Mouse (Mus musculus) lung, adult 2 months (tissue): ENCODE data around the gene Hoxa10. TPM values are rescaled to one million over a fixed set of nuclear protein-coding genes. Genes with fewer than 3 reads are reported as not detected.

Experiments
- DNase-seq: peaks from one replicate; pipeline ENCODE4 v3.0.0; 2022
- H3K4me1 ChIP-seq: fragments of 200-500 bp; 2 replicates; pipeline ENCODE4 v1.6.1; 2011; ENCODE audit warnings: low read length; ENCODE audit not compliant: control insufficient read depth, insufficient read depth
- H3K4me3 ChIP-seq: fragments of 200-500 bp; replicated peaks from 2 replicates; pipeline ENCODE3; 2011; ENCODE audit warnings: low read depth, mild to moderate bottlenecking, control low read depth, low read length; ENCODE audit errors: extremely low read depth
- CTCF ChIP-seq: fragments of 200-500 bp; IDR thresholded peaks from 2 replicates; pipeline ENCODE4 v1.5.1; 2011; ENCODE audit warnings: mild to moderate bottlenecking, low read length, control low read depth; ENCODE audit not compliant: insufficient read depth
- POLR2A ChIP-seq: fragments of 200-500 bp; IDR thresholded peaks from 2 replicates; pipeline ENCODE4 v1.6.1; 2011; ENCODE audit warnings: low read depth, mild to moderate bottlenecking, control low read depth, low read length, borderline replicate concordance; ENCODE audit errors: extremely low read depth
- WGBS: fragments of 180-500 bp; shearing (Covaris S2); methylation state at CpG from one replicate; pipeline ENCODE4 v1.1.7; 2018; 5-methylcytosine and 5-hydroxymethylcytosine counted together
- polyA plus RNA-seq: library from polyadenylated mRNA; depleted of rRNA; stranded (reverse); fragments of >200 nt; gene quantifications from 2 replicates; pipeline ENCODE4 v1.2.3, GENCODE M21; 2012

The Hoxa10 gene
- polyA plus RNA-seq, 1 experiment, result not detected

DNA sequence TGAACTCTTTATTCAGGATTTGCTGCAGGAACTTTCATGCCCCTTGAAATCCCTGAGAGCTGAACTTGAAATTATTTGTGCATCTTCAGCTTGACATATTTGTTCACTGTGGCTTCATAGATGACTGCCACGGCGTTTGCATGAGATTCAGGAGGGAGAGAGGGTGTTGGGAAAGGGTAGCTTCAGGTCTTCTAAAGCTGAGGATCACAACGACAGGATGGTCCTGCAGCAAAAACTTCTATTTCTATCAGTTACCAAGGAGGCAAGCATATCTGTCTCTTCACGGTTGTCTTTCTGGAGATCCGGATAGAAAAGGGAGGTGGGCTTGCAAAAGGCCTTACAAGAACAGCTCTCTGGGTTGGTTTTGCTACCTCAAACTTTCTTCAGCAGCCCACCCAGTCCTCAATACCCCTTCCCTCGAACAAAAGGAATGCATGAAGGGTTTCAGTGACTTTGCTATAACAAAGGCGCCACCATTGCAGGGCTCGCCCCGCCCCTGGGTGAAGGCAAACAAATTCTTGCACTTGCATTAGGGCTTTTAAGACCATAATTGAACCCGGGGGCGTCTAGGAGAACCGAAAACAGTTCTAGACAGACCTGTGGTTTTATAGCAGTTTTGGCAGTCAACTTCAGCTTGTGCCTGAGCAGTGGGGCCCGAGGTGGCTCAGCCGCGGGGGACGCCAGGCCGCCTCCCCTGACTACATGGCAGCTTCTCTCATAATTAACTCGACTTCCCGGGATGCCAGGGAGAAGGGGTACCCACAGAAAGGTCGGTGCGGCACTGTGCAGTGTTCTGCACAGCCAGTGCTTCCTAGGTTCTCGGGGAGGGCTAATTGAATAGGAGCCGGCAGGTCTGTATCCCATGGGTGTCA, 7.3 kb upstream of the Hoxa10 start:
- TF ChIP-seq CTCF, result no peak
- no peak for DNase-seq
- WGBS, result 5% methylated on average over 23 of the region's 23 CpGs
- Histone ChIP-seq H3K4me3 (no peak overlapping the region), H3K4me1 (peaks cover 2% of the 10 kb centered on the region)

DNA sequence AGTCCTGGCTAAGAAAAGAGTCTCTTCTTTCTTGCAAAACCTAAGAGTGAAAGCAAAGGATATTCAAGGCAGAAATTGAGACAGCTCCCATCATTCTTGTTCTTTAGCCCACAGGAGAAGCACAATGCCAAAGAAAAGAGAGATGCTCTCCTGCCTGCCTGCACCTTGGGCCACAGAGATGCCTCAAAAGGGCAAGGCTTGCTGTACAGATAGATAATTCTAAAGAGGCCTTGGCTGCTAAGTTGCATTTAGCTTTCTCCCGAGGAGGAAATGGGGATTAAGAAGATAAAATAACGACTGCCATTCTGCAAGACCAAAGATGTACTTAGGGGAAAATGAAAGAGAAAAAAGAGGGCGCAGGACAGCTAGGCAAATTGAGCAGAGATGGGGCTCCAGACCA, 6.3 kb upstream of the Hoxa10 start:
- TF ChIP-seq POLR2A (no peak), CTCF (no peak)
- DNase-seq, result no peak
- Histone ChIP-seq H3K4me1 (peaks cover 2% of the 10 kb centered on the region), H3K4me3 (no peak overlapping the region)
- 8% methylated on average over 3 of the region's 3 CpGs for WGBS

DNA sequence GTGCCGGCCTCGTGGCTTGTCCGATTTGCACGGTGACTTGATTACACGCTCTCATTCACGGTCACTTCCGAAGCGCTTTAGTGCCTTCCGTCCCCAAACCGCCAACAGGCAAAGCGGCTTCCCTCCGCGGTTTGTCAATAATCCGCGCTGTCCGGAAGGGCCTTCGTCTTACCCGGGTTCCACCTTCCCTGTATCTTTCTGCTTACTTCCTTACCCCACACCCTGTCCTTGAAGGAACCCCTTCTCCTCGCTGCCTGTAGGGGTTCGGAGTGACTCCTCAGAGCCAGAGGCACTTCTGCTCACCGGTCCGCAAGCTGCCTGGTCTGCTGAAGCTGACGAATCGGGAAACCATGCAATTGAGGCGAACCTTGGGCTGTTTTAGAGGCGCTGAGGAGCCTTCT, 5.7 kb upstream of the Hoxa10 start:
- no peak for TF ChIP-seq POLR2A
- no peak for TF ChIP-seq CTCF
- WGBS, result 2% methylated on average over 26 of the region's 26 CpGs
- Histone ChIP-seq H3K4me1 (peaks cover 2% of the 10 kb centered on the region), H3K4me3 (no peak overlapping the region)
- DNase-seq, result no peak

DNA sequence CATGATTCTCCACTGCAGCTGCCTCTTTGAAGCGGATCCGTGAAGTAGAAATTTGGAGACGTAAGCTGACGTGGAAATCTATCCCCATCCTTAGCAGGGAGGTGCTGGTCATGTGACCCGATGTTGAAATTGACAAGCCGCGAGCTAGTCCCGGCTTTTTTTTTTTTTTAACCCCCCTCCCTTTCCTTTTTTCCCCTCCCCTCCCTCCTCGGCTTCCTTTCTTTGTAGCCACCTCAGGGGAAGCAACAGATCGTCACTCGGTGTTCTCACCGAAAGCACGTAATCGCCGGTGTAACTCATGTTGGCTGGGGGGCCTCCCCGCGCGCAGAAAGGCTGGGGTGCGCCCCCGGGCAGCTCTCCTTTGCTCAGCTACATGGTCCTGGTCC, 5.1 kb upstream of the Hoxa10 start, which contains the start of gene Hoxa11:
TSS of gene Hoxa11 (minus strand) at position 54 of the 386 bp plus-strand sequence.
- no peak for DNase-seq
- WGBS, result 4% methylated on average over 20 of the region's 20 CpGs
- TF ChIP-seq POLR2A, result no peak
- TF ChIP-seq CTCF, result no peak
- no peak within 1 kb of the TSS for H3K4me3 ChIP-seq
- H3K4me1 ChIP-seq, result peaks cover 2% of the 10 kb centered on the region

DNA sequence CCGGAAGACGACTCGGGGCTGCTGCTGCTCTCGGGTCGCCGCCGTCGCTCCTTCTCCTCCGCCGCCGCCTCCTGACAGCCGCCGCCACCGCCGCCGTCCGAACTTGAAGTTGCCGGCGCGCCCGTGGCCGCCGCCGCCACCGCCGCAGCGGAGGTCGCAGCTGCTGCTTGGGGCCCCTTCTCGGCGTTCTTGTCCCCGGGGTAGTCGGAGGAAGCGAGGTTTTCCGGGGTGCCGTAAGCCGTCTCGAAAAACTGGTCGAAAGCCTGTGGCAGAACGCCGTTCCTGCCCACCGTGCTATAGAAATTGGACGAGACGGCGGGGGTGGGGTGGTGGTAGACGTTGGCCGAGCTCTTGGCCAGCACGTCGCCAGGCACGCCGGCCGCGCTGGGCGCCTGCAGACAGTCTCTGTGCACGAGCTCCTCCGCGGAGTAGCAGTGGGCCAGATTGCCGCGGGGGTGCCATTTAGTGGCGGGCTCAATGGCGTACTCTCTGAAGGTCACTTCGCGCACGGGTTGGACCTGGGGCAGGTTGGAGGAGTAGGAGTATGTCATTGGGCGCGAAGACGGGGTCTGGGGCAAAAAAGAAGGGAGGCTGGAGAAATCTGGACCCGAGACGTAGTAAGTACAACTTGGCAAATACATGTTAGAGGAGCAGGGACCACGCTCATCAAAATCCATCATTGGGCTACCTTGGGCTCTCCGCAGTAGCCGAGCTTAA, 4.5 kb upstream of the Hoxa10 start:
- TF ChIP-seq POLR2A (no peak), CTCF (no peak)
- 4% methylated on average over 71 of the region's 71 CpGs for WGBS
- DNase-seq, result no peak
- H3K4me1 ChIP-seq, result peaks cover 2% of the 10 kb centered on the region
- no peak overlapping the region for H3K4me3 ChIP-seq

DNA sequence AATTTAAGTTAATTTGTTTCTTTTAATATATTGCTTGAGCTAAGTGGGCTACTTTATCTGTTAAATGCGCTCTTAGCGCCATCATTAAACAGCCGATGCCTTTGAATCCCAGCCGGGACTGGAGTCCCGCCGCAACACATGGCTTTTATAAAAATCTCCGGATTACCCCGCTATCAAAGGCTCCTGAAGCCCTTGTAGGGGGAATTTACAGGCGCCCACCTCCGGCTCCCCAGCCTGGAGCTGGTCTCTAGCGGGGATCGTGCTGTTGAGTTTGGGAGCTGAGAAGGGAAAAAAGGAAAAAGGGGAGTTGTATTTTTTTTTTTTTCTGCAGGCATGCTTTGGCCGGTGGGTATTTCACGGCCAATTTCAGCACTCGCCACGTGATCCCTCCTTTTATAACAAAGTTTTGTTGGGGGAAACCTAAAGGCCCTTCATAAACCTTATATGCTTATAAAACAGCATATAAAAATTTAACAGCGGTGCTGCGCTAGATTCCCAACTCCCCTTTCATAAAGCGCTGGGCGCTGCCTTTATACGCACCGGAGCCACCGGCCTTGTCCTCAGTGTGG, 3.9 kb upstream of the Hoxa10 start:
- DNase-seq, result no peak
- Histone ChIP-seq H3K4me1 (peaks cover 2% of the 10 kb centered on the region), H3K4me3 (no peak overlapping the region)
- WGBS, result 8% methylated on average over 23 of the region's 23 CpGs
- TF ChIP-seq CTCF (no peak), POLR2A (no peak)

DNA sequence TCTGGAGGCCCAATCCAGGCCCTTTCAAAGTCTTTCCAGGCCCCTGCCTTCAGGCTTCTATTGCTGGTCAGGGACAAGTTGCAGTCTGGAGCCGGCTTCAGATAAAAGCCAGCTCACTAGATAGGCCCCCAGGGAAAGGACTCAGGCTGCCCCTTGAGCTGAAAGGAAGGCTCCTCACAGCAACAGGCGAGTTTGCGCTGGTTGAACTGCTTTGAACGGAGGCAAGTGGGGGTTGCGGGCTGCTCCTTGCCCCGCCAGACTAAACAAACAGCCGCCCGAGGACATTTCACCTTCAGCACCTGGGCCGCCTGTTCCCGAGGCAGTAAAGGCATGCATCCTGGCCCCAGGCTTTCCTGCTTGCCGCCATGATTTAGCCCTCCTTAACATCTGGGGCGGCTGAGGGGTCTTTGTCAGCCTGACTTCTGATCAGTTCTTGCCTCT, 3.0 kb upstream of the Hoxa10 start:
- no peak for DNase-seq
- Histone ChIP-seq H3K4me3 (no peak overlapping the region), H3K4me1 (peaks cover 2% of the 10 kb centered on the region)
- 14% methylated on average over 12 of the region's 12 CpGs for WGBS
- TF ChIP-seq POLR2A (no peak), CTCF (no peak)

DNA sequence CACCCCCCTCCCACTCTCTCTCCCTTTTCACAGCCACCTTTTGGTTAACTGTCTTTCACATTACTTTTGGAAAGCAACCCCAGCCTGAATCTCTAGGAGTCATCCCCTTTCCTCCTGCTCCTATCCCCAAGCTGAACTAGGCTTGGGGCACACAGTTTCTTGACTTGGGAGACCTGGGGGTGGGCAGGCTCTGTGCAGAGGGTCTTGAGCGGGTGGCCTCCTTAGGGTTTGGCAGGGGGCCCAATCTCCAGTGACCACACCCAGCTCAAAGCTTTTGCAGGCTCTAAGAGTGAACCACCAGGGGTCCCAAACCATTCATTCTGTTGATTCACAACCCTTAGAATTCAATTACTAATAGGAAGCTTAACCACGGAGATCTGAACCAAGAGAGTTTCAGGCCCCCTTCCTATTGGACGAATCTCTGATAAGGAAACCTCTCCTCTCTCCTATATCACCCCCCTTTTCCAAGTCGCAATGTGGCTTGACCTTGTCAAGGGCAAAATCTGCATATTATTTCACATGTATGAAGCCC, 2.2 kb upstream of the Hoxa10 start:
- 11% methylated on average over 4 of the region's 4 CpGs for WGBS
- TF ChIP-seq POLR2A (no peak), CTCF (no peak)
- no peak for DNase-seq
- H3K4me1 ChIP-seq, result peaks cover 2% of the 10 kb centered on the region
- no peak overlapping the region for H3K4me3 ChIP-seq

DNA sequence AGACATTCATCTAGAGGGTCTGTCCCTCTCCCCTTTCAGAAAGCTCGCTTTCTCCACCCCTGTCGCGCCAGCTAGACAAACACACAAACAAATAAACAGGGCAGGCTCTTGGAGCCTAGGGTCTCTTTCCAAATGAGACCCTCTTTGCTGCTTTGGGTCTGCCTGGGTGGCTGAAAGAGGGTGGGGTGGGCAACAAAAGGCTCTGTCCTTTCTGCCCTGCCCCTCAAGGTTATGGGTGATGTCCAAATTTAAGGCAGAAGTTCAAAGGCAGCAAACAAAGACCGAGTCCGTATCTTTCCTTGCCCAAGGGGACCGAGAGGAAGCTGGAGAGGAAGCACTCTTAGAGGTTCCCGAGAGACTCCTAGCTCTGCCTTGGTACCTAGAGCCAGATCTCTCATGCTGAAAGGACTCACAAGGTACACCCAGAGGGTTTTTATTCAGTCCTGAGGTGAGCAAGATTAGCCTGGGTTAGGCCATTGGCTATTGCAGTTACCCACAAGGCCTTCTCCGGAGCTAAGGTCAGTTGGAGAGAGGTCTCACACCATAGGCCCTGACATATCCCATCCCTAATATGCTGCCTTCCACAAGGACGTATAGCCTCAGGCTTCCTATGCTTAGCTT, 457 bp upstream of the Hoxa10 start:
- 11% methylated on average over 9 of the region's 9 CpGs for WGBS

More for the DNA sequence above, 457 bp upstream of the Hoxa10 start:
- no peak overlapping the region for H3K4me3 ChIP-seq
- H3K4me1 ChIP-seq, result no peaks in the 10 kb centered on the region; the same call in 1 of the 2 replicates
- TF ChIP-seq POLR2A (no peak), CTCF (no peak)
- no peak for DNase-seq
